Mouse (Mus musculus) heart, embryonic 11.5 days (tissue): ENCODE data around the gene Plekhg5. TPM values are rescaled to one million over a fixed set of nuclear protein-coding genes. Genes with fewer than 3 reads are reported as not detected.

ENCODE experiments used
- ATAC-seq: fragments of 200-750 bp; cut with Nextera tagmentation; replicated peaks from 2 replicates; pipeline ENCODE4 v1.8.0; 2017; ENCODE audit warnings: moderate library complexity; ENCODE audit not compliant: insufficient number of reproducible peaks, low FRiP score, low TSS enrichment
- H3K27ac ChIP-seq: fragments of 300-500 bp; sonication (generic); 2 replicates; pipeline ENCODE4 v1.5.1; 2014; ENCODE audit warnings: mild to moderate bottlenecking, low read depth, low read length
- H3K27me3 ChIP-seq: fragments of 300-500 bp; sonication (generic); 2 replicates; pipeline ENCODE4 v1.6.1; 2014; ENCODE audit warnings: mild to moderate bottlenecking, low read length, mixed read lengths; ENCODE audit not compliant: control insufficient read depth, insufficient read depth
- H3K36me3 ChIP-seq: fragments of 300-500 bp; sonication (generic); 2 replicates; pipeline ENCODE4 v1.6.1; 2014; ENCODE audit warnings: mild to moderate bottlenecking, low read length, moderate library complexity, mixed read lengths; ENCODE audit not compliant: control insufficient read depth, insufficient read depth
- H3K4me1 ChIP-seq: fragments of 300-500 bp; sonication (generic); 2 replicates; pipeline ENCODE4 v1.6.1; 2014; ENCODE audit warnings: low read length; ENCODE audit not compliant: control insufficient read depth, insufficient read depth
- H3K4me2 ChIP-seq: fragments of 300-500 bp; sonication (generic); 2 replicates; pipeline ENCODE4 v1.6.1; 2014; ENCODE audit warnings: mild to moderate bottlenecking, moderate library complexity
- H3K4me3 ChIP-seq: fragments of 300-500 bp; sonication (generic); 2 replicates; pipeline ENCODE4 v1.5.1; 2014; ENCODE audit warnings: low read depth, low read length
- H3K9ac ChIP-seq: fragments of 300-500 bp; sonication (generic); 2 replicates; pipeline ENCODE4 v1.6.1; 2014; ENCODE audit warnings: mild to moderate bottlenecking, low read depth, low read length, moderate library complexity
- H3K9me3 ChIP-seq: fragments of 300-500 bp; sonication (generic); replicated peaks from 2 replicates; pipeline ENCODE4 v1.6.1; 2016; ENCODE audit warnings: low read length; ENCODE audit not compliant: control insufficient read depth
- WGBS: fragments of 180-500 bp; shearing (Covaris S2); extraction: QIAGEN DNeasy Blood & Tissue Kit; methylation state at CpG from one replicate; pipeline ENCODE4 v1.1.7; 2014; ENCODE audit not compliant: insufficient replicate concordance; 5-methylcytosine and 5-hydroxymethylcytosine counted together
- polyA plus RNA-seq: library from polyadenylated mRNA; unstranded; fragments of >200 nt; fragmentation: Nextera tagmentation; extraction: Ambion mirVana; gene quantifications from 2 replicates; pipeline ENCODE4 v1.2.1, GENCODE M21; 2014

The Plekhg5 gene
- polyA plus RNA-seq, 1 experiment from 2014 or later: 7.0 TPM

DNA sequence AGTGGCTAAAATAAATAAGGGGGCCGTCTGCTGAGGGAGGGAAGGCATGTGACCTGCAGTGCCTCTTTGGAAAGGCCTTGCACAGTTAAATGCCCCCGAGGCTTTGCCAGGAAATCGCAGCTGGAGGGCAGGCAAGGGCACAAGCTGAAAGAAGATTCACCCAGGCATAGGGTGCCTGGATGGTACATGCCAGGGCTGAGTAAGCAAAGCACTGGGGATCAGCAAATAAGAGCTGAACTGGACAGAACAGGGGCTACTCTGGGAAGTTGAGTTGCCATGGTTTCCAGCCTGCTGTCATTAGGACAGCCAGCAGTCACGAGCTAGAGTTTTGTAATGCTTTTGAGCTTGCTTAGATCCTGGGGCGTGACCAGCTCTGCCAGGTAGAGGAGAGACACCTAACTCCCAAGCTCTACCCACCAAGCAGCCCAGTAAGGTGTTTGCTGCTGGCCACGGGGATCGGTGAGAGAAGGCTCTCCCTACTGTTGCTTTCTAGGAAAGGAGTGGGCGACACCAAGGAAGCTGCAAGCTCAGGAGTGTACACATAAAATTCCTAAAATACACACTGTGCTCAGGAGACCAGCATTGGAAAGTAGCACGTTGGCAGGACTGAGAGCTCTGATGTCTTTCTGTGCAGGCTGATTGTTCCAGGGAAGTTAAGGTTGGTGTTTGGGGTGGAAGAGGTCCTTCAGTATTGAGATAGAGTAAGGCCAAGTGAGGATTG, 9.7 kb upstream of the Plekhg5 start:
- ATAC-seq: no peak
- H3K36me3 ChIP-seq: peaks cover 20% of the 10 kb centered on the region
- no peak overlapping the region for H3K4me3 ChIP-seq
- H3K9me3 ChIP-seq: no peaks in the 10 kb centered on the region
- H3K27ac ChIP-seq: no peak overlapping the region
- H3K4me2 ChIP-seq: no peak overlapping the region
- no peaks in the 10 kb centered on the region for H3K4me1 ChIP-seq
- no peaks in the 10 kb centered on the region for H3K27me3 ChIP-seq
- H3K9ac ChIP-seq: no peak overlapping the region
- WGBS: 72% methylated on average over 9 of the region's 9 CpGs

DNA sequence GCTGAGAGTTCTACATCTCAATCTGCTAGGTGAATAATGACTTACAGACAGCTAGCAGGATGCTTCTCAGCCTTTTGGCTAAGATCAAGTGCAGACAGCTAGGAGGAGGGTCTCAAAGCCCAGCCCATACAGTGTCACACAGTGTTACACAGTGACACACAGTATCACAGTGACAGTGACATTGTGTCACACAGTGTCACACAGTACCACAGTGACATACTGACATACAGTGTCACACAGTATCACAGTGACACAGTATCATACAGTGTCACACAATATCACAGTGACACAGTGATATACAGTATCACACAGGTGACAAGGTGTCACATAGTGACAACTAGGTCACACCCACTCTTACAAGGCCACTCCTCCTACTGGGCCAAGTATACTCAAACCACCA, 5.0 kb upstream of the Plekhg5 start:
- Histone ChIP-seq H3K9me3 (no peaks in the 10 kb centered on the region), H3K9ac (no peak overlapping the region), H3K27ac (no peak overlapping the region), H3K36me3 (no peaks in the 10 kb centered on the region), H3K4me1 (peaks cover 3% of the 10 kb centered on the region; the same call in 1 of the 2 replicates), H3K4me3 (no peak overlapping the region), H3K4me2 (no peak overlapping the region), H3K27me3 (no peaks in the 10 kb centered on the region)
- ATAC-seq: no peak

DNA sequence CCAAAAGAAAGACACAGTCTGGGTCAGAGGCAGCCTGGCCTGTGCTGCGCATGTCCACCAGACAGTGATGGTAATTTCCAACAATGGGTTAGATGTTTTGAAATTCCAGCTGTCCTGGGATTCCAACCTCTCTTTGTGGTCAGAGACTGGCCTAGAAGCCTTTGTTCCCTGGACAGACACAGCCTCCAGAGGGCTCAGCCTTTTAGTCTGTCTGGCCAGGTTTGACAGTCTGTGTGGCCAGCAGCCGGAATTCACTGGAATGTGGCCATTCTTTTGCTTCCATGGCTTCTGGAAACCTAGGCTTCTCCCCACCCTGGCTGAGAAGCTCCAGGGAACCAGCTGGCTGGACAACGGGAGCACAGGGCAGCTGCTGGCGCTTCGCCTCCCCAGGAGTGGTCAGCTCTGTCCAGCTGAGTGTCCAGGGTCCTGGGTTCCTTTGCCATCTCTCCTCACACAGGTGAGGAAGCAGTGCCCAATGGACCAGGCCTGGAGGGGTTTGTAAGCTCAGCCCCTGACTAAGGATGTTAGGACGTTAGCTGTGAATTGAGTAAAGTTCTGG, 4.1 kb upstream of the Plekhg5 start:
- ATAC-seq: no peak
- Histone ChIP-seq H3K36me3 (no peaks in the 10 kb centered on the region), H3K27ac (no peak overlapping the region), H3K9me3 (no peaks in the 10 kb centered on the region), H3K9ac (no peak overlapping the region), H3K4me2 (no peak overlapping the region), H3K4me3 (no peak overlapping the region), H3K27me3 (no peaks in the 10 kb centered on the region), H3K4me1 (peaks cover 8% of the 10 kb centered on the region)
- 75% methylated on average over 6 of the region's 6 CpGs for WGBS

GRCm38 (mm10) chr4:152069245-152069644, 3.1 kb upstream of the Plekhg5 start:
- no peaks in the 10 kb centered on the region for H3K36me3 ChIP-seq
- no peaks in the 10 kb centered on the region for H3K9me3 ChIP-seq
- H3K27me3 ChIP-seq: no peaks in the 10 kb centered on the region
- no peak overlapping the region for H3K4me2 ChIP-seq
- H3K4me1 ChIP-seq: peaks cover 8% of the 10 kb centered on the region
- H3K27ac ChIP-seq: no peak overlapping the region
- WGBS: 65% methylated on average over 3 of the region's 3 CpGs
- no peak overlapping the region for H3K4me3 ChIP-seq
- no peak for ATAC-seq
- H3K9ac ChIP-seq: no peak overlapping the region

DNA sequence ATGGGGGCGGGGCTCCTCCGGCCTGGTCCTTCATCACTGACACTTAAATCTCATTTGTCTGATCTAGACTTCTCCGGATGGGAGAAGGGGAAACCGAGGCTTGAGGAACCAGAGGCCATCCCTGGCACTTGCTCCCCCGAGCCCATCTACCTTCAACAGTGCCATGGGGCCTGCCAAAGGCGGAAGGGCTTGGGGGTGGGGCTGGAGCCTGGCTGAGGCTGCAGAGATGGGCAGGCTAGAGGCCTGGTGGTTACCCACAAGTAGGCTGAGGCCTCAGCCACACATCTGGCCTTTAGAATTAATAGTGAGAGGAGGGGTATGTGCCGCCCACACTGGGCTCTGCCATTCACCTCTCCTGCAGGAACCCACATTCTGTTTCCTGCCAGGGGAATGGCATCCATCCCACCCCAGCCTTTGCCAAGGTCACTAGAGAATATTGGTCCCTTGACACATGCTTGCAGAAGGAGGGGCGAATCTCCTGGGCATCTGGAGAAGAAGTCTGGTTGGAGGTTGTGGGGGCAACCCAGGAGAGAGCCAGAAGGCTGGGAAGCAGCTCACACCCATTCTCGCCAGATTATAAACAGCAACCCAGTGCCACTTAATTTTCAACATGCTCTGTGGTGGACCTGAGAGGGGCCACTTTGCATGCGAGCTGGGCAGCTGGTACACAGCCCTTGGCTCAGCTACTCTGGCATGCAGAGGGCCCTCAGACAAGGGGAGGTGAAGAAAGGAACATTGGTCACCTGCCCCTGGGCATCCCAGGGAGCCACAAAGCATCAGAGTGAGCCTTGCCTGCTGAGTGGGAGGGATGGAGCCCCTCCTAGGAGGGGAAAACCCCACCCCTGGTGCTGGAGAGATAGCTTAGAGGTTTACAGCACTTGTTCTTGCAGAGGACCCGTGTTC, 1.6 kb upstream of the Plekhg5 start:
- H3K4me1 ChIP-seq: peaks cover 8% of the 10 kb centered on the region
- 67% methylated on average over 11 of the region's 11 CpGs for WGBS
- no peaks in the 10 kb centered on the region for H3K36me3 ChIP-seq
- H3K9ac ChIP-seq: no peak overlapping the region
- ATAC-seq: no peak
- H3K4me3 ChIP-seq: no peak overlapping the region
- no peaks in the 10 kb centered on the region for H3K27me3 ChIP-seq
- no peak overlapping the region for H3K4me2 ChIP-seq
- no peaks in the 10 kb centered on the region for H3K9me3 ChIP-seq
- no peak overlapping the region for H3K27ac ChIP-seq

DNA sequence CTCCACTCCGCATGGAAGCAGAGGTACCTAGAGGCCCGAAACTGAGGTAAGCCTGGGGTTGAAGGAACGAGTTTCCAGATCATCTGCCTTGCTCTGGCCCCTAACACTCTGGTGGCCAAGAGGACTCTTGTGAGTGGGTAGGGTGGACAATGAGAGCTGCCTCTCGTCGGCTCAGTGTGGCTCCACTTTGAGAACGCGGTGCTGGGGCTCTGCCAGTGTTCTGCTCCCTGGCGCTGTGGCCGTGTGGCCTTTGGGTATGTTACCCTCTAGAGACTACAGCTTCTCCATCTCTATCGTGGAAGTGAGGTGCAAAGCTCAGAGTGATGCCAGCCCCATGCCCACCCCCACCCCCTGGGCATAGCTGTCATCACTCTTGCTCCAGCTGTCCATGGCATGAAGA, 357 bp downstream of the Plekhg5 start:
- H3K9ac ChIP-seq: no peak overlapping the region
- H3K4me2 ChIP-seq: no peak overlapping the region
- ATAC-seq: no peak
- H3K4me3 ChIP-seq: no peak overlapping the region
- H3K4me1 ChIP-seq: peaks cover 8% of the 10 kb centered on the region
- 75% methylated on average over 10 of the region's 10 CpGs for WGBS
- no peaks in the 10 kb centered on the region for H3K9me3 ChIP-seq
- no peaks in the 10 kb centered on the region for H3K36me3 ChIP-seq
- no peaks in the 10 kb centered on the region for H3K27me3 ChIP-seq
- H3K27ac ChIP-seq: no peak overlapping the region

- Histone ChIP-seq H3K4me2 (no peak overlapping the region), H3K4me3 (no peak overlapping the region), H3K36me3 (no peaks in the 10 kb centered on the region), H3K9ac (no peak overlapping the region), H3K27ac (no peak overlapping the region), H3K9me3 (no peaks in the 10 kb centered on the region), H3K27me3 (no peaks in the 10 kb centered on the region), H3K4me1 (peaks cover 8% of the 10 kb centered on the region)
- ATAC-seq: no peak
- 88% methylated on average over 6 of the region's 6 CpGs for WGBS
Observed at GRCm38 (mm10) chr4:152073715-152074114, 1.4 kb downstream of the Plekhg5 start.

DNA sequence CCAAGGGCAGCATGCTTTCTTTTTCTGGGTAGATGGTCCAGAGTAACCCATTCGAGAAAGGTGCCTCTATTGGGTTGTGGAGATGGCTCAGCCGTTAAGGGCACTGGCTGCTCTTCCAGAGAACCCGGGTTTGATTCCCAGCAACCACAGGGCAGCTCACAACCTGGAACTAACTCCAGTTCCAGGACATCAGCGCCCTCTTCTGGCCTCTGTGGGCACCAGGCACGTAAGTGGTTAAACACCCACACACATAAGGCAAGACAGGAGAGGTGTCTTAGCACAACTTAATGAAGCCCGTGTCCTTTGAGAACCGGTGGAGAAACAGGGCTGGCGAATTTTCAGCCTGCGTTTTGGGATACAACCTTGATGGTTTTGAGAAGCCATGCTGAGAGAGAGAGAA, 2.2 kb downstream of the Plekhg5 start:
- H3K9ac ChIP-seq: no peak overlapping the region
- no peak overlapping the region for H3K4me3 ChIP-seq
- H3K4me2 ChIP-seq: no peak overlapping the region
- no peak for ATAC-seq
- H3K4me1 ChIP-seq: peaks cover 8% of the 10 kb centered on the region
- H3K27ac ChIP-seq: no peak overlapping the region
- H3K9me3 ChIP-seq: no peaks in the 10 kb centered on the region
- no peaks in the 10 kb centered on the region for H3K36me3 ChIP-seq
- WGBS: 73% methylated on average over 9 of the region's 9 CpGs
- H3K27me3 ChIP-seq: no peaks in the 10 kb centered on the region
